Mouse (Mus musculus) limb, embryonic 11.5 days (tissue): ENCODE measurements around the gene Fabp1. TPM values are rescaled to one million over a fixed set of nuclear protein-coding genes. Genes with fewer than 3 reads are reported as not detected.

Source experiments
- ATAC-seq: fragments of 200-750 bp; cut with Nextera tagmentation; 2 replicates; pipeline ENCODE4 v1.8.0; 2017; ENCODE audit warnings: low read depth; ENCODE audit not compliant: insufficient number of reproducible peaks, low FRiP score, low TSS enrichment
- DNase-seq: peaks from one replicate; pipeline ENCODE4 v3.0.0-alpha.2; 2015; ENCODE audit warnings: low spot score
- H3K27ac ChIP-seq: fragments of 300-500 bp; sonication (generic); replicated peaks from 2 replicates; pipeline ENCODE4 v1.5.1; 2014; ENCODE audit warnings: low read depth, mild to moderate bottlenecking, low read length
- H3K27me3 ChIP-seq: fragments of 300-500 bp; sonication (generic); 2 replicates; pipeline ENCODE4 v1.6.1; 2014; ENCODE audit warnings: mild to moderate bottlenecking, low read length, mixed read lengths; ENCODE audit not compliant: control insufficient read depth, insufficient read depth
- H3K36me3 ChIP-seq: fragments of 300-500 bp; sonication (generic); 2 replicates; pipeline ENCODE4 v1.6.1; 2014; ENCODE audit warnings: mild to moderate bottlenecking, low read length, moderate library complexity, mixed read lengths; ENCODE audit not compliant: control insufficient read depth, insufficient read depth
- H3K4me1 ChIP-seq: fragments of 300-500 bp; sonication (generic); 2 replicates; pipeline ENCODE4 v1.6.1; 2014; ENCODE audit warnings: low read length, mixed read lengths; ENCODE audit not compliant: control insufficient read depth, insufficient read depth
- H3K4me2 ChIP-seq: fragments of 300-500 bp; sonication (generic); 2 replicates; pipeline ENCODE4 v1.6.1; 2014; ENCODE audit warnings: low read depth, mild to moderate bottlenecking, moderate library complexity; ENCODE audit not compliant: severe bottlenecking
- H3K4me3 ChIP-seq: fragments of 300-500 bp; sonication (generic); 2 replicates; pipeline ENCODE4 v1.5.1; 2014; ENCODE audit warnings: low read depth, low read length
- H3K9ac ChIP-seq: fragments of 300-500 bp; sonication (generic); 2 replicates; pipeline ENCODE4 v1.6.1; 2014; ENCODE audit warnings: mild to moderate bottlenecking, low read length
- H3K9me3 ChIP-seq: fragments of 300-500 bp; sonication (generic); 2 replicates; pipeline ENCODE4 v1.6.1; 2016; ENCODE audit warnings: low read length; ENCODE audit not compliant: control insufficient read depth
- WGBS: fragments of 180-500 bp; shearing (Covaris S2); extraction: QIAGEN DNeasy Blood & Tissue Kit; methylation state at CpG from one replicate; pipeline ENCODE4 v1.1.7; 2014; 5-methylcytosine and 5-hydroxymethylcytosine counted together
- polyA plus RNA-seq: library from polyadenylated mRNA; unstranded; fragments of >200 nt; fragmentation: Nextera tagmentation; extraction: Ambion mirVana; gene quantifications from 2 replicates; pipeline ENCODE4 v1.2.1, GENCODE M21; 2014

Fabp1 gene
- polyA plus RNA-seq, 1 experiment from 2014 or later = 0.29 TPM

- no peak overlapping the region for H3K9ac ChIP-seq
- 84% methylated on average over 13 of the region's 13 CpGs for WGBS
- H3K9me3 ChIP-seq = no peaks in the 10 kb centered on the region
- H3K27me3 ChIP-seq = no peaks in the 10 kb centered on the region
- H3K4me3 ChIP-seq = no peak overlapping the region
- DNase-seq (no peak), ATAC-seq (no peak)
- H3K4me2 ChIP-seq = no peak overlapping the region
- no peak overlapping the region for H3K27ac ChIP-seq
- H3K4me1 ChIP-seq = no peaks in the 10 kb centered on the region
- no peaks in the 10 kb centered on the region for H3K36me3 ChIP-seq
Observed at GRCm38 (mm10) chr6:71197636-71198535, 1.7 kb upstream of the Fabp1 start.

GRCm38 (mm10) chr6:71201925-71202324 lies 2.3 kb downstream of the Fabp1 start:
- H3K27me3 ChIP-seq = no peaks in the 10 kb centered on the region
- H3K27ac ChIP-seq = no peak overlapping the region
- H3K4me2 ChIP-seq = no peak overlapping the region
- H3K9me3 ChIP-seq = no peaks in the 10 kb centered on the region
- no peak overlapping the region for H3K4me3 ChIP-seq
- H3K4me1 ChIP-seq = no peaks in the 10 kb centered on the region
- no peak for DNase-seq
- H3K36me3 ChIP-seq = no peaks in the 10 kb centered on the region
- WGBS = 67% methylated on average over 5 of the region's 5 CpGs
- no peak for ATAC-seq
- no peak overlapping the region for H3K9ac ChIP-seq

- H3K4me3 ChIP-seq = no peak overlapping the region
- no peak overlapping the region for H3K4me2 ChIP-seq
- no peaks in the 10 kb centered on the region for H3K9me3 ChIP-seq
- no peak overlapping the region for H3K27ac ChIP-seq
- H3K27me3 ChIP-seq = no peaks in the 10 kb centered on the region
- no peaks in the 10 kb centered on the region for H3K36me3 ChIP-seq
- H3K9ac ChIP-seq = no peak overlapping the region
- WGBS = 76% methylated on average over 5 of the region's 5 CpGs
- H3K4me1 ChIP-seq = no peaks in the 10 kb centered on the region
- DNase-seq (no peak), ATAC-seq (no peak)
Observed at GRCm38 (mm10) chr6:71203674-71204073, 4.0 kb downstream of the Fabp1 start.

GRCm38 (mm10) chr6:71204166-71204565 lies 4.5 kb downstream of the Fabp1 start:
- H3K36me3 ChIP-seq = no peaks in the 10 kb centered on the region
- DNase-seq (no peak), ATAC-seq (no peak)
- no peaks in the 10 kb centered on the region for H3K9me3 ChIP-seq
- no peaks in the 10 kb centered on the region for H3K27me3 ChIP-seq
- no peak overlapping the region for H3K9ac ChIP-seq
- no peaks in the 10 kb centered on the region for H3K4me1 ChIP-seq
- H3K27ac ChIP-seq = no peak overlapping the region
- 75% methylated on average over 8 of the region's 8 CpGs for WGBS
- no peak overlapping the region for H3K4me3 ChIP-seq
- no peak overlapping the region for H3K4me2 ChIP-seq

- no peaks in the 10 kb centered on the region for H3K9me3 ChIP-seq
- H3K4me2 ChIP-seq = no peak overlapping the region
- H3K4me1 ChIP-seq = no peaks in the 10 kb centered on the region
- H3K4me3 ChIP-seq = no peak overlapping the region
- WGBS = 78% methylated on average over 2 of the region's 2 CpGs
- no peaks in the 10 kb centered on the region for H3K27me3 ChIP-seq
- no peak overlapping the region for H3K9ac ChIP-seq
- ATAC-seq (no peak), DNase-seq (no peak)
- H3K36me3 ChIP-seq = no peaks in the 10 kb centered on the region
- no peak overlapping the region for H3K27ac ChIP-seq
Observed at GRCm38 (mm10) chr6:71208691-71209090, 9.1 kb downstream of the Fabp1 start.

GRCm38 (mm10) chr6:71211917-71212316 lies 12.3 kb downstream of the Fabp1 start:
- H3K36me3 ChIP-seq = no peaks in the 10 kb centered on the region
- no peaks in the 10 kb centered on the region for H3K9me3 ChIP-seq
- WGBS = 73% methylated on average over 7 of the region's 7 CpGs
- H3K4me3 ChIP-seq = no peak overlapping the region
- no peak for ATAC-seq
- no peak overlapping the region for H3K27ac ChIP-seq
- DNase-seq = no peak
- H3K4me2 ChIP-seq = no peak overlapping the region
- H3K9ac ChIP-seq = no peak overlapping the region
- no peaks in the 10 kb centered on the region for H3K27me3 ChIP-seq
- H3K4me1 ChIP-seq = no peaks in the 10 kb centered on the region

- DNase-seq (no peak), ATAC-seq (no peak)
- H3K27me3 ChIP-seq = no peaks in the 10 kb centered on the region
- no peak overlapping the region for H3K4me3 ChIP-seq
- H3K4me2 ChIP-seq = no peak overlapping the region
- no peaks in the 10 kb centered on the region for H3K36me3 ChIP-seq
- no peaks in the 10 kb centered on the region for H3K4me1 ChIP-seq
- H3K9ac ChIP-seq = no peak overlapping the region
- 97% methylated on average over 3 of the region's 3 CpGs for WGBS
- no peak overlapping the region for H3K27ac ChIP-seq
- no peaks in the 10 kb centered on the region for H3K9me3 ChIP-seq
Observed at GRCm38 (mm10) chr6:71212471-71212870, 12.8 kb downstream of the Fabp1 start.

- no peak overlapping the region for H3K4me3 ChIP-seq
- H3K9me3 ChIP-seq = no peaks in the 10 kb centered on the region
- no peak for DNase-seq
- H3K4me2 ChIP-seq = no peak overlapping the region
- WGBS = 86% methylated on average over 4 of the region's 4 CpGs
- no peaks in the 10 kb centered on the region for H3K27me3 ChIP-seq
- H3K9ac ChIP-seq = no peak overlapping the region
- no peak overlapping the region for H3K27ac ChIP-seq
- no peaks in the 10 kb centered on the region for H3K36me3 ChIP-seq
- no peak for ATAC-seq
- H3K4me1 ChIP-seq = no peaks in the 10 kb centered on the region
Observed at GRCm38 (mm10) chr6:71221501-71221900, 21.9 kb downstream of the Fabp1 start.
